Comparison of ENCODE assay signal across 18 mouse cellular contexts in the genomic region with DNA sequence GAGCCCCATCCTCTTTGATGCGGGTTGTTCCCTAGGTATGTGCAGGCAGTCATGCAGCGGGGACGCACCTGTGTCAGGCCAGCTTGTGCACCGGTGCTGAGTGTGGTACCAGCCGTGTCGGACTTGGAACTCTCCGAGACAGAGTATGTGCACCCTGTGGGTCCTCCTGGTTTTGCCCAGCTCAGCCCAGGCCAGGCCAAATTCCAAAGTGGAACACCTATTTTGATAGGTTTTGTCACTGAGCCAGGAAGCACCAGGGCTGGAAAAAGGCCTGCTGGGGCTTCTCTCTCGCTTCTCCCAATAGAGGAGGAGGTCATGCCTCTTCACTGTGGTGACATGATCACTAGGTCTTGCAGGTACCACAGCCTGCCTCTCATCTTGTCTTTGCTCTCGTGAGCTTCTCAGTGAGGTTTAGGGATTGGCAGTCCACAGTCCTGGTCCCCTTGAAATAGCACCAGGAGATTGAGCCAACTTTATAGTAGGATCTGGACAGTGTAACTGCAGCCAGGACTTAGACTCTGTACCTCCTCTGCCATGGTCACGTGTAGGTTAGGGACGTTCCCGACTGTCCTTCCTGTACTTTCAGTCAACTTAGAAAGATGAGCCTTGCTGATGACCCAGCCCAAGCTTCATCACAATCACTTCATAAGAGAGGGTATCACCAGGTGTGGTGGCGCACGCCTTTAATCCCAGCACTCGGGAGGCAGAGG. TPM values are rescaled to one million over a fixed set of nuclear protein-coding genes. Genes with fewer than 3 reads are reported as not detected.
"Had no signal": no experiment of that assay in that cellular context is flagged by ENCODE, and none has a peak within 500 bp of the region (broad histone marks: within the 10 kb centered on the region; RNA-seq: fewer than 3 reads in every experiment).

No protein-coding gene starts in this region.

- ATAC-seq: lung, postnatal 0 days; midbrain, embryonic 13.5 days; midbrain, embryonic 15.5 days had no signal

- H3K4me3 ChIP-seq: lung, embryonic 15.5 days; megakaryocyte, embryonic 14.5 days; midbrain, embryonic 13.5 days; midbrain, embryonic 15.5 days; neural tube, embryonic 12.5 days; stomach, embryonic 15.5 days had no signal

- H3K27me3 ChIP-seq: lung, embryonic 15.5 days; megakaryocyte, embryonic 14.5 days; midbrain, embryonic 13.5 days; midbrain, embryonic 15.5 days; neural tube, embryonic 12.5 days; stomach, embryonic 15.5 days had no signal

- H3K27ac ChIP-seq: lung, embryonic 15.5 days; macrophage; midbrain, embryonic 13.5 days; midbrain, embryonic 15.5 days; neural tube, embryonic 12.5 days; stomach, embryonic 15.5 days had no signal

- H3K4me1 ChIP-seq: lung, embryonic 15.5 days; megakaryocyte, embryonic 14.5 days; midbrain, embryonic 13.5 days; midbrain, embryonic 15.5 days; neural tube, embryonic 12.5 days; stomach, embryonic 15.5 days had no signal

- H3K9me3 ChIP-seq: lung, embryonic 15.5 days; megakaryocyte, embryonic 14.5 days; midbrain, embryonic 13.5 days; midbrain, embryonic 15.5 days; neural tube, embryonic 12.5 days; stomach, embryonic 15.5 days had no signal

- DNase-seq: lung, adult 2 months; lung, postnatal 14 days; lung, postnatal 36 days; right cerebral cortex, postnatal 14 days; thymus, adult 18-20 months; thymus, postnatal 14 days; thymus, postnatal 36 days had no signal

- H3K4me2 ChIP-seq: lung, embryonic 15.5 days; midbrain, embryonic 11.5 days; midbrain, embryonic 13.5 days; midbrain, embryonic 15.5 days; neural tube, embryonic 12.5 days; stomach, embryonic 15.5 days had no signal

- H3K9ac ChIP-seq: lung, embryonic 15.5 days; midbrain, embryonic 13.5 days; midbrain, embryonic 15.5 days; neural tube, embryonic 12.5 days; stomach, embryonic 15.5 days had no signal

RNA-seq across cellular contexts. Expression of a gene that starts 6.3 kb away (rescaled TPM):
- polyA plus RNA-seq: macrophage; midbrain, embryonic 13.5 days; midbrain, postnatal 0 days; thymus, postnatal 0 days had no signal

RNA-seq across cellular contexts. Expression of a gene that starts 14.9 kb away (rescaled TPM):
- polyA plus RNA-seq: macrophage had no signal
